Mouse (Mus musculus): ENCODE data around the gene Tex14. TPM values are rescaled to one million over a fixed set of nuclear protein-coding genes. Genes with fewer than 3 reads are reported as not detected.

Tex14 gene
- polyA plus RNA-seq, 1 experiment from 2014 or later: 0.45 TPM

DNA sequence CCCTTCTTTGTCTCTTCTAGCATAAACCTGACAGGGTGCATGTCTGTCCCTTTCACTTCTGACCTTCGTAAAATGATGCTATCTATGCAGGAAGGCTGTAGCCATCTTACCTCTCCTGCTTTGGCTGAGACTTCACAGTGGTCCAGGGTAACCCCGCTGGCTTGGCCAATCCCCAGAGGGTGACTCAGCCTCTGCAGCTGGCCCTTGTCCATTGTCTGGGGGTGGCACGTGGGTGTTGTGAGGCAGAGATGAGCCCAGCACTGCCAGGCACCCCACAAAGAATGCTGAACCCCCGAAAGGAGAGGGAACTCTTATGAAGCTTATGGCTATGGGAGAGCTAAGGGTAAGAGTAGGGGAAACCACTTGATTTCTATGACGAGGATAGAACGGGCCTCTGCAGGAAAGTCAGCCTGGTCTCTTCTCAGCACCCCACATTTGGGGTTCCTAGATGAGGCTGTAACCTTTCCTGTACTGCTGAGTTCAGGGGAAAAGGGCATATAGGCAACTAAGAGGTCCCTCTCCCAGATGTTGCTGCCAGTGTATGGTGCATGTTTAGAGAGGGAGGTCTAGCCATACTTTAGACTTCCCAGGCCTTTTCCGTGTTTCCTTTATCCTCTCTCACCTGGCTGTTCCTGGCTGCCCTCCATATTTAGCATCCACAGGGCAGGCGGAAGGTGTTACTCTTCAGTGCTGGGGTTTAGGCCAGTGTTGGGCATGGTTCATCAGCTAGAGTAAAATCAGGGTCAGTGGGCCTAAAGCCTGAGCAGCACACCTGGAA is 177.3 kb downstream of the Tex14 start:
- DNase-seq (ENCODE audit: low spot score): no peak
- H3K9me3 ChIP-seq (ENCODE audit: control insufficient read depth, low read length): no peaks in the 10 kb centered on the region
- ATAC-seq (ENCODE audit: insufficient read depth, low FRiP score, low TSS enrichment): no peak
- peaks cover 4% of the 10 kb centered on the region for H3K4me1 ChIP-seq (ENCODE audit: control insufficient read depth, insufficient read depth, low read length)
- H3K27ac ChIP-seq (ENCODE audit: low read depth, low read length): no peak overlapping the region
- 80% methylated on average over 8 of the region's 8 CpGs for WGBS
- H3K4me2 ChIP-seq (ENCODE audit: low read depth): no peak overlapping the region
- H3K4me3 ChIP-seq (ENCODE audit: low read depth, low read length): no peak overlapping the region
- H3K27me3 ChIP-seq (ENCODE audit: control insufficient read depth, insufficient read depth, low read length): no peaks in the 10 kb centered on the region
- H3K9ac ChIP-seq (ENCODE audit: low read length): no peak overlapping the region
- H3K36me3 ChIP-seq (ENCODE audit: control insufficient read depth, insufficient read depth, low read length): no peaks in the 10 kb centered on the region

DNA sequence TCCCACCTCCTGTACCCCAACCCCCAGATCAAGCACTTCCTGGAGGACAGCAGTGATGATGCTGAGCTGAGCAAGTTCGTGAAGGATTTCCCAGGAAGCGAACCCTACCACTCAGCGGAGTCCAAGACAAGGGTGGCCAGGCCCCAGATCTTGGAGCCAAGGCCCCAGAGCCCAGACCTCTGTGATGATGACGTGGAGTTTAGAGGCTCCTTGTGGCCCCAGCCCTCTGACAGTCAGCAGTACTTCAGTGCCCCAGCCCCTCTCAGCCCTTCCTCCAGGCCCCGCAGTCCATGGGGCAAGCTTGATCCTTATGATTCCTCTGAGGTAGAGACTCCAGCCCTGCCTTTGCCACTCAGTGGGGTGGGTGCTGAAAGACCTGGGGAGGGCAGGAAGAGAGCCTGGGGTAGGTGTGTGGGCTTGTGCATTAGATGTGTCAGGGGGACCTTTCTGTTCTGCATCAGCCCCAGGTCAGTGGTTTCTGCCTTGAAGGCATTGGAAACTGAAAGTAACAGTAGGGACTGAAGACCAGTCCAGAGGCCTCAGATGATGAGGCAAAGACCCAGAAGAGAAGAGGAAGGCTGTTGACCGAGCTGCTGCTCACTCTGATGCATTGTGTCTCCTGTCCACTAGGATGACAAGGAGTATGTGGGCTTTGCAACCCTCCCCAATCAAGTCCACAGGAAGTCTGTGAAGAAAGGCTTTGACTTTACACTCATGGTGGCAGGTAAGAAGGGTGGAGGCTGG is 178.6 kb downstream of the Tex14 start:
- no peaks in the 10 kb centered on the region for H3K9me3 ChIP-seq (ENCODE audit: control insufficient read depth, low read length)
- no peak overlapping the region for H3K9ac ChIP-seq (ENCODE audit: low read length)
- no peak overlapping the region for H3K4me3 ChIP-seq (ENCODE audit: low read depth, low read length)
- 86% methylated on average over 6 of the region's 6 CpGs for WGBS
- no peaks in the 10 kb centered on the region for H3K27me3 ChIP-seq (ENCODE audit: control insufficient read depth, insufficient read depth, low read length)
- no peaks in the 10 kb centered on the region for H3K4me1 ChIP-seq (ENCODE audit: control insufficient read depth, insufficient read depth, low read length)
- no peak for ATAC-seq (ENCODE audit: insufficient read depth, low FRiP score, low TSS enrichment)
- DNase-seq (ENCODE audit: low spot score): no peak
- H3K36me3 ChIP-seq (ENCODE audit: control insufficient read depth, insufficient read depth, low read length): no peaks in the 10 kb centered on the region
- no peak overlapping the region for H3K4me2 ChIP-seq (ENCODE audit: low read depth)
- H3K27ac ChIP-seq (ENCODE audit: low read depth, low read length): no peak overlapping the region

DNA sequence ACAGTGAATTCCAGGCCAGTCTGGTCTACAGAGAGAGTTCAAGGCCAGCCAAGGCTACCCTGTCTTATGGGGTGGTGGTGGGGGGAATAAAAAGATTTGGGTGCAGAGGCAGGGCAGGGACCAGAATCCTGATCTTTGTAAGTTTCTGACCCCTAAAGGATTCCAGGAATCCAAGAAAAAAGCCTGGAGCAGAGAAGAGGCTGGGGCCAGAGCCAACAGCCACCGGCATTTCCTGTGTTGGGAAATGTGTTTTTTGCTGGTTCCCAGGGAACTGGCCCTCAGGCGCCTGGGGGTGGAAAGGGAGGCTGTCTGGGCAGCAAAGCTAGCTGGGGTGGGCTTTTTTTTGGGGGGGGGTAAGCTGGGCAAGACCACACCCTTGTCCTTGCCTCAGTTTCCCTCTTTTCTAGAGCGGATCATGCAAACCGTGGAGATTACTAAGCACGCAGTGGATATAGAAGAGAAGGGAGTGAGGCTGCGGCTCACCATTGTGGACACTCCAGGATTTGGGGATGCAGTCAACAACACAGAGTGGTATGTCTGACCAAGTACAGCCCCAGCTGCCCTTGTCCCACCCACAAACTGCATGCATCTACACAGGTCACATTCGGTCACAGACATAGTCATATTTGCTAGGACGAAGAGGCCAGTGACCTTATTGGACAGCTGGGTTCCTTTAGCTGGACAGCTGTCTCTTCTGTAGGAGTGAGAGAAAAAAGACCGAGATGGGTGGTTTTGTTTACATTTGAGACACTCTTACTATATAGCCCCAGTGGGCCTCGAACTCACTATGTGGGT is 180.0 kb downstream of the Tex14 start:
- Histone ChIP-seq H3K36me3 (ENCODE audit: control insufficient read depth, insufficient read depth, low read length) (no peaks in the 10 kb centered on the region), H3K4me2 (ENCODE audit: low read depth) (no peak overlapping the region), H3K9ac (ENCODE audit: low read length) (no peak overlapping the region), H3K27ac (ENCODE audit: low read depth, low read length) (no peak overlapping the region), H3K9me3 (ENCODE audit: control insufficient read depth, low read length) (no peaks in the 10 kb centered on the region), H3K27me3 (ENCODE audit: control insufficient read depth, insufficient read depth, low read length) (no peaks in the 10 kb centered on the region), H3K4me1 (ENCODE audit: control insufficient read depth, insufficient read depth, low read length) (no peaks in the 10 kb centered on the region; the same call in 1 of the 2 replicates), H3K4me3 (ENCODE audit: low read depth, low read length) (no peak overlapping the region)
- 87% methylated on average over 10 of the region's 10 CpGs for WGBS
- ATAC-seq (ENCODE audit: insufficient read depth, low FRiP score, low TSS enrichment): no peak
- no peak for DNase-seq (ENCODE audit: low spot score)

DNA sequence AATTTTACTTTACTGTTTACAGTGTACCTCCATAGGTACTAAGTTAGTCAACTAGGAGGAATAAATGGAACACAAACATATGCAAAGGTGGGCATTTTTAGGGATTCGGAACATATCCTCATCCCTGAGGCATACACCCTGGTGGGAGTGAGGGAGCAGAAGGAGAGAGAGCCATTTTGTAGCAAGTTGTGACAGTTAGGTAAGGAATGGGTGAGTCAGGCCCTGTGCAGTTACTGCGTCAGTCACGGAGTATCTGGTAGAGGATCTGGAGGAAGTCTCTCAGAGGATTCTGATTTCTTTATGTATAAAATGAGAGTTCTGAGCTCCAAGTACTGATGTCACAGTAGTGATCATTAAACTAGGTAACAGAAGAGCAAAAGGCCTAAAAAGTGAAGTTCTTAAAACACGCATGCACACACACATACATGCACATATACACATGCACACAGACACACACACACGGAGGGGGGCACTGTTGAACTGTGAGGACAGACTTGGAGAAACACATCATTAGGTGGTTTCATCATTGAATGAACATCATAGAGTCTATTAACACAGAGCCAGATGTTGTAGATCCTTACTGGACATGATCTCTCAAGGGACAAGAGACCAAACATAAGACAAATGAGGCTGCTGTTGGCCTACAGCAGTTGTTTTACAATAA is 182.5 kb downstream of the Tex14 start:
- Histone ChIP-seq H3K9me3 (ENCODE audit: control insufficient read depth, low read length) (no peaks in the 10 kb centered on the region), H3K4me2 (ENCODE audit: low read depth) (no peak overlapping the region), H3K27ac (ENCODE audit: low read depth, low read length) (no peak overlapping the region), H3K36me3 (ENCODE audit: control insufficient read depth, insufficient read depth, low read length) (no peaks in the 10 kb centered on the region), H3K9ac (ENCODE audit: low read length) (no peak overlapping the region), H3K4me3 (ENCODE audit: low read depth, low read length) (no peak overlapping the region), H3K27me3 (ENCODE audit: control insufficient read depth, insufficient read depth, low read length) (no peaks in the 10 kb centered on the region), H3K4me1 (ENCODE audit: control insufficient read depth, insufficient read depth, low read length) (peaks cover 7% of the 10 kb centered on the region)
- WGBS: 96% methylated on average over 5 of the region's 5 CpGs
- DNase-seq (ENCODE audit: low spot score) (no peak), ATAC-seq (ENCODE audit: insufficient read depth, low FRiP score, low TSS enrichment) (no peak)

DNA sequence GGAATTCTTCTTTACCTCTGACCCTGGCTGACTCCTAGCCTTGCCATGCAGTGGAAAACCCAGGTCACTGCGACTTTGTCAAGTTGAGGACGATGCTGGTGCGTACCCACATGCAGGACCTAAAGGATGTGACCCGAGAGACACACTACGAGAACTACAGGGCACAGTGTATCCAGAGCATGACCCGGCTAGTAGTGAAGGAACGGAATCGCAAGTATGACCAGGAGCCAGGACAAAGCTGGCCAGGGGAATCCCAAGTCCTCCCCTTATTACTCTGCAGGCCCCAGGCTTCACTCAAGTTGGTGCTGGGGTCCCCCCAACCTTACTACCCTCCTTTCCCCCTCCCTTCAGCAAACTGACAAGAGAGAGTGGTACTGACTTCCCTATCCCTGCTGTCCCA is 184.7 kb downstream of the Tex14 start:
- ATAC-seq (ENCODE audit: insufficient read depth, low FRiP score, low TSS enrichment) (no peak), DNase-seq (ENCODE audit: low spot score) (no peak)
- Histone ChIP-seq H3K27me3 (ENCODE audit: control insufficient read depth, insufficient read depth, low read length) (no peaks in the 10 kb centered on the region), H3K4me3 (ENCODE audit: low read depth, low read length) (no peak overlapping the region), H3K36me3 (ENCODE audit: control insufficient read depth, insufficient read depth, low read length) (no peaks in the 10 kb centered on the region), H3K9me3 (ENCODE audit: control insufficient read depth, low read length) (no peaks in the 10 kb centered on the region), H3K4me1 (ENCODE audit: control insufficient read depth, insufficient read depth, low read length) (peaks cover 15% of the 10 kb centered on the region), H3K9ac (ENCODE audit: low read length) (no peak overlapping the region), H3K4me2 (ENCODE audit: low read depth) (no peak overlapping the region), H3K27ac (ENCODE audit: low read depth, low read length) (no peak overlapping the region)
- 91% methylated on average over 8 of the region's 8 CpGs for WGBS

DNA sequence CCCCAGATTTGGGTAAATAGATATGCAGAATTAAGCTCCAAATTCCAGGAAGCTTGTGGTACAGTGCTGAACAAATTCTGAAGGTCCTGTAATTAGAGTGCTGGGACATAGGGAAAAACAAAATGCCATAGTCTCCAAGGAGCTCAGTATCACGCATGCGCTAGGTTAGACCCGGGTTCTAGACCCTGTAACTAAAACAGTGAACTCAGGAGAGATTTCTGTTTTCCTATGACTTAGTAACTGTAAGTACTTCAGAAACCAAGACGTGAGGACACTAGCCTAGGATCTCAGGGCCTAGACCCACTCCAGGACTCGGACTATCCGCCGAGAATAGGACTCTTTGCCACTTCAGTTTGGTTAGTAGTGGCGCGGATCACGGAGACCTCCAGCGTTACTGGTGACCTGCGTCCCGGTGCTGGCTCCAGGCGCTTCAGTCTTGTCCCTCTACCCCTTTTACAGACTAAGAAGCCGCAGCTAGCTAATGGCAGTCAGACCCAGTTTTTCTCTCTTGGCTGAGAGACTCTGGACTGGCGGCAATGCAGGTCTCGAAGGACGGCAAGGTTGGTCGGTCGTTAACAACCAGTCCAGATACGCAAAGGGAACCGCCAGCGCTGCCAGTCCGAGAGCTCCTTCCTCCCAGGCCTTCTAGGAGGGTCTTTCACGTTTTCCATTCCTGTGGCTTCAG is 186.1 kb downstream of the Tex14 start:
- Histone ChIP-seq H3K27ac (ENCODE audit: low read depth, low read length) (peak overlapping the region; percentile 74), H3K27me3 (ENCODE audit: control insufficient read depth, insufficient read depth, low read length) (no peaks in the 10 kb centered on the region), H3K9ac (ENCODE audit: low read length) (peak overlapping the region; percentile 78), H3K4me2 (ENCODE audit: low read depth) (peak overlapping the region; percentile 74), H3K4me3 (ENCODE audit: low read depth, low read length) (peak overlapping the region; percentile 76), H3K9me3 (ENCODE audit: control insufficient read depth, low read length) (no peaks in the 10 kb centered on the region), H3K4me1 (ENCODE audit: control insufficient read depth, insufficient read depth, low read length) (peaks cover 19% of the 10 kb centered on the region), H3K36me3 (ENCODE audit: control insufficient read depth, insufficient read depth, low read length) (no peaks in the 10 kb centered on the region)
- DNase-seq (ENCODE audit: low spot score) (no peak), ATAC-seq (ENCODE audit: insufficient read depth, low FRiP score, low TSS enrichment) (no peak)
- WGBS: 2% methylated on average over 25 of the region's 25 CpGs

DNA sequence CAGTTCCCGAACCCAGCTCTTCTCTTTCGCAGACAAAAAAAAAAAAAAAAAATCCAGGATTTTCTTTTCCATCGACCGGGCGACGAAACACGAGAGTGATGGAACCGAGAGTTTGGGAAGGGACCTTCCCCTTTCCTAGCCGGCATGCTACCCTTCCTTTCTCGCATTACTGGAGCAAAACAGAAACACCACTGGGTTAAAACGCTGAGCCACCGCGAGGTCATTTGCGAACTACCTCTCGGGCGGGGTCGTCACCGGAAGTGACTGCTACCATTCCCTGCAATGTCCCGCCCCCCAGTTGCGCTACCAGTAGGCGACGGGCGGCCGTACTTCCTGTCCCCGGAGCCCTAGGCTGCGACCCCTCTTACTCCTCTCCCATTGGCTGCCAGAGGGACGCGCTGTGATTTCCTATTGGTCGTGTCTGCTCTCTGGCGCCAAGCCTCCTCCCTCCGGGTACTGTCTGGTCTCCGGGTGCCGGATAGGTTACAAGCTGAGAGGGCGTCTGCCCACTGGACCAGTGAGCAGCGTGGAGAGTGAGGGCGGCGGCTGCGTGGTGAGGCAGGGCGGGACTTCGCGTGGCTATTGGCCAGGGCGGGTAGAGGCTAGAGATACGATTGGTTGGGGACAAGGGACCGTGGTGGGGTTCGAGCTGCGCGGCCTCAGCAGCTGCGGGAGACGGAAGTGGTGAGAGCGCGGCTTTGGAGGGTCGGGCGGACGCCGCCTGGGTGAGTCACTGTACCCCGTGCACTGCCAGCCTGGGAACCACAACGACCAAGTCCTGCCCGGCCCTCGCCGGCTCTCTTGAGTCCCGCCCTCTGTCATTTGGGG is 186.9 kb downstream of the Tex14 start, which contains the start of gene Mtmr4:
TSS of gene Mtmr4 (plus strand) at position 637 of the 828 bp plus-strand sequence.
- peak within 1 kb of the TSS; percentile 76 for H3K4me3 ChIP-seq (ENCODE audit: low read depth, low read length)
- ATAC-seq (ENCODE audit: insufficient read depth, low FRiP score, low TSS enrichment) (peak; percentile 98), DNase-seq (ENCODE audit: low spot score) (peak; percentile 98)
- no peaks in the 10 kb centered on the region for H3K36me3 ChIP-seq (ENCODE audit: control insufficient read depth, insufficient read depth, low read length)
- H3K4me1 ChIP-seq (ENCODE audit: control insufficient read depth, insufficient read depth, low read length): peaks cover 23% of the 10 kb centered on the region
- peak within 1 kb of the TSS; percentile 87 for H3K27ac ChIP-seq (ENCODE audit: low read depth, low read length)
- peak within 1 kb of the TSS; percentile 86 for H3K9ac ChIP-seq (ENCODE audit: low read length)
- H3K9me3 ChIP-seq (ENCODE audit: control insufficient read depth, low read length): no peaks in the 10 kb centered on the region
- peak within 1 kb of the TSS; percentile 86 for H3K4me2 ChIP-seq (ENCODE audit: low read depth)
- WGBS: under 1% methylated on average over 61 of the region's 61 CpGs
- H3K27me3 ChIP-seq (ENCODE audit: control insufficient read depth, insufficient read depth, low read length): no peaks in the 10 kb centered on the region
